Mouse (Mus musculus) limb, embryonic 15.5 days (tissue): ENCODE measurements around the gene Slc7a7. TPM values are rescaled to one million over a fixed set of nuclear protein-coding genes. Genes with fewer than 3 reads are reported as not detected.

Source experiments
- ATAC-seq: fragments of 200-750 bp; cut with Nextera tagmentation; 2 replicates; pipeline ENCODE4 v1.8.0; 2017; ENCODE audit warnings: low read depth, moderate TSS enrichment; ENCODE audit not compliant: insufficient number of reproducible peaks, low FRiP score, low TSS enrichment
- H3K27ac ChIP-seq: fragments of 300-500 bp; sonication (generic); 2 replicates; pipeline ENCODE4 v1.5.1; 2015; ENCODE audit warnings: moderate library complexity, mild to moderate bottlenecking, inconsistent platforms
- H3K27me3 ChIP-seq: fragments of 300-500 bp; sonication (generic); 2 replicates; pipeline ENCODE4 v1.6.1; 2015; ENCODE audit warnings: inconsistent platforms
- H3K36me3 ChIP-seq: fragments of 300-500 bp; sonication (generic); 2 replicates; pipeline ENCODE4 v1.6.1; 2015; ENCODE audit warnings: inconsistent platforms
- H3K4me1 ChIP-seq: fragments of 300-500 bp; sonication (generic); 2 replicates; pipeline ENCODE4 v1.6.1; 2015; ENCODE audit warnings: inconsistent platforms
- H3K4me2 ChIP-seq: fragments of 300-500 bp; sonication (generic); 2 replicates; pipeline ENCODE4 v1.6.1; 2015; ENCODE audit warnings: mild to moderate bottlenecking, inconsistent platforms
- H3K4me3 ChIP-seq: fragments of 300-500 bp; sonication (generic); 2 replicates; pipeline ENCODE4 v1.5.1; 2015; ENCODE audit warnings: mild to moderate bottlenecking, inconsistent platforms
- H3K9ac ChIP-seq: fragments of 300-500 bp; sonication (generic); 2 replicates; pipeline ENCODE4 v1.6.1; 2015; ENCODE audit warnings: inconsistent platforms
- H3K9me3 ChIP-seq: fragments of 300-500 bp; sonication (generic); 2 replicates; pipeline ENCODE4 v1.6.1; 2016; ENCODE audit warnings: inconsistent platforms
- WGBS: fragments of 180-500 bp; shearing (Covaris S2); methylation state at CpG from one replicate; pipeline ENCODE4 v1.1.7; 2015; 5-methylcytosine and 5-hydroxymethylcytosine counted together
- polyA plus RNA-seq: library from polyadenylated mRNA; unstranded; fragments of >200 nt; fragmentation: Nextera tagmentation; extraction: Ambion mirVana; gene quantifications from 2 replicates; pipeline ENCODE4 v1.2.1, GENCODE M21; 2015

The Slc7a7 gene
- polyA plus RNA-seq, 1 experiment from 2014 or later, result 5.8 TPM

DNA sequence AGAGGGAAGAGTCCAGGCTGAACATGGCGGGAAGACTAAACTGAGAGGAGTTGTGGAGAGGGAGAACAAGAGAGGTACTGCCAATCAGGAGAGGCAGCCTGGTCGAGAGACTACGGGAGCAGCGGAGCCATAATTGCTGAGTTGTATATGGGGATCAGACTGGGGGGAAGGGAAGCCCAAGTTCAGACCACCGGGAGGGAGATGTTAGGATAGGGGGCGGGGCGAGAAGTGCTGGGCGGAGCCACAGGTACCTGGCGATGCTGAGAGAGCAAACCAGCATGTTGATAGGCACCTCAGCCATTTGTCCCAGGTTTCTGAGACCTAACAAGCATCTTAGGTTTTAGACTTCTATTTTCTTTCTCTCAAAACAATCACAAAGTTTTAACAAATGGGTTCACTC, 88.4 kb downstream of the Slc7a7 start:
- Histone ChIP-seq H3K4me3 (no peak overlapping the region), H3K9ac (no peak overlapping the region), H3K9me3 (no peaks in the 10 kb centered on the region), H3K4me2 (no peak overlapping the region), H3K4me1 (no peaks in the 10 kb centered on the region), H3K27ac (no peak overlapping the region), H3K36me3 (no peaks in the 10 kb centered on the region), H3K27me3 (no peaks in the 10 kb centered on the region)
- no peak for ATAC-seq
- 41% methylated on average over 9 of the region's 9 CpGs for WGBS

DNA sequence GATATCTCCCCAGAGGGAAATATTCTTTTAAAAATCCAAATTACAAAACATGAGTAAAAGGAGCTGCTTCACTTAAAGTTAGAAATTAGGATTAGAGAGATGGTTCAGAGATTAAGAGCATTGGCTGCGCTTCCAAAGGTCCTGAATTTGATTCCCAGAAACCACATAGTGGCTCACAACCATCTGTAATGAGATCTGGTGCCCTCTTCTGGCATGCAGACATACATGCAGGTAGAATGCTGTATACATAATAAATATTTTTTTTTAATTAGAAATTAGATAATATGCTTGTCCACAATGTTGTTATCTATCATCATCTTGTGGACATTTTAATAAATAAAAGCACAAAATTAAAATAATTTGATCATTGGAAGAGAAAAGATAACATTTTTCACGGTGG, 89.0 kb downstream of the Slc7a7 start:
- H3K4me1 ChIP-seq, result no peaks in the 10 kb centered on the region
- no peaks in the 10 kb centered on the region for H3K9me3 ChIP-seq
- H3K9ac ChIP-seq, result no peak overlapping the region
- 76% methylated on average over 2 of the region's 2 CpGs for WGBS
- H3K27me3 ChIP-seq, result no peaks in the 10 kb centered on the region
- H3K4me3 ChIP-seq, result no peak overlapping the region
- no peaks in the 10 kb centered on the region for H3K36me3 ChIP-seq
- H3K27ac ChIP-seq, result no peak overlapping the region
- H3K4me2 ChIP-seq, result no peak overlapping the region
- no peak for ATAC-seq

DNA sequence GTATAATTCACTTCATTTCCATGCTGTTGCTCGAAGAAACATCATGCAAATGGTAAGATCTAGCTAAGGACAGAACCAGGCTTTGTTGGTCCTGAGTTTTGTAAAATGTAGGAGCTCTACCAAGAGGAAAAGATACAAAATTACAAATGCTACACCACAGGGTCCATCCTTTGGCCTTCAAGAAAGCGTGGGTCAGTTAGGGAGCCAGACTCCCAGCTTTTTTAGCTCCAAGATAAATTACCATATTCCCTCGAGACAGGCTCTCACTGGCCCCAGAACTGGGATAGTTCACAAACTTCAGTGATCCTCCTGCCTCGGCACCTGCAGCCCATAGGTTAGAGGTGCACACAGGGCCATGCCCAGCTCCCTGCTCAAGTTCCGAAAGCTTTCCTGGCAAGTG, 93.1 kb downstream of the Slc7a7 start:
- no peak overlapping the region for H3K9ac ChIP-seq

DNA sequence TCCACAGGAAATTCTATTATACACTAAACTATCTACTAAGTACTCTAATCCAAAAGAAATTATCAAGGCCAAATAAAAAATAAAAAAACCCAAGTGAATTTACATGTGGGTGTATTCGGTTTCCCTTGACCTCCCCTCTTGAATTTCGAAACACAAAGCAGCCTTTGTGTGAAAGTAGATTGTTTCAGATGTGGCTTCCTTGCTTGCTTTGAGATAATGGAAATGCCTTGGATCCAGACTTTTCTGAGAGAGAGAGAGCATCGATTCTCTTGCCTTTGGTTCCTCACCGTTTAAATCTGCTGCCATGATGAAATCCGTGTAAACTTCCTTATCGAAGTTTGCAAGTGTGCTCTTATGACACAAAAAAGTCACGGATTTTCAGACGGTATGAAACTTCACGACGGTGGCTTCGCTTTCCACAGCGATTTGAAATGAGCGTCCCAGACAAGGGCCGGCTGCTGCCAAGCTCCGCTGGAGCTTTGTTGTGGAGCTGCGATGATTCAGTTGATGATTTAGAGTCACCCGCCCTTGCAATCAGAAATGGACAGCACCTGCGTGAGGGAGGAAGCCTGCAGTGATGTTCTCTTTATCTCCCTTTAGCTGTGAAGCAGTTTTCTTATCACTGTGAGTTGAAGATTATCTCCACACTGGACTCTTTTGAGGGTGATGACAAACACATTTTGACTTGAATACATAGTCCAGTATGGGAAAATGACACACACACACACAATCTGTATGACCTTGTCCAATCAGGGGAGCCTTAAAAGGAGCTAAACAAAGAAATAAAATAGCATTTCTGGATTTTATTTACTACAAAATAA, 95.8 kb downstream of the Slc7a7 start:
- H3K27me3 ChIP-seq, result no peaks in the 10 kb centered on the region
- no peak overlapping the region for H3K9ac ChIP-seq
- no peak overlapping the region for H3K27ac ChIP-seq
- H3K4me1 ChIP-seq, result no peaks in the 10 kb centered on the region
- H3K4me3 ChIP-seq, result no peak overlapping the region
- H3K4me2 ChIP-seq, result no peak overlapping the region
- H3K9me3 ChIP-seq, result no peaks in the 10 kb centered on the region
- no peak for ATAC-seq
- 78% methylated on average over 18 of the region's 18 CpGs for WGBS
- H3K36me3 ChIP-seq, result no peaks in the 10 kb centered on the region

More for the DNA sequence above, 93.1 kb downstream of the Slc7a7 start:
- H3K9me3 ChIP-seq, result no peaks in the 10 kb centered on the region
- H3K4me3 ChIP-seq, result no peak overlapping the region
- no peak for ATAC-seq
- H3K27ac ChIP-seq, result no peak overlapping the region
- no peaks in the 10 kb centered on the region for H3K4me1 ChIP-seq
- 62% methylated on average over 5 of the region's 5 CpGs for WGBS
- no peak overlapping the region for H3K4me2 ChIP-seq
- H3K36me3 ChIP-seq, result no peaks in the 10 kb centered on the region
- no peaks in the 10 kb centered on the region for H3K27me3 ChIP-seq

Other genes with a start within 250 kb of the Slc7a7 start
- 384 and 403 TPM in 2 replicates for gene Dad1, start 163.7 kb downstream of the Slc7a7 start, polyA plus RNA-seq
- 56.4 and 56.7 TPM in 2 replicates for gene Abhd4, start 163.6 kb downstream of the Slc7a7 start, polyA plus RNA-seq
- gene Olfr49, start 132.8 kb downstream of the Slc7a7 start, polyA plus RNA-seq, result not detected in 2 replicates
- 36.1 and 37.7 TPM in 2 replicates for gene Oxa1l, start 56.9 kb downstream of the Slc7a7 start, polyA plus RNA-seq
- 196 and 218 TPM in 2 replicates for gene Mrpl52, start 9.1 kb upstream of the Slc7a7 start, polyA plus RNA-seq
- gene Mmp14, start 13.8 kb upstream of the Slc7a7 start, polyA plus RNA-seq, result 245 and 272 TPM in 2 replicates
- 42.8 and 46.4 TPM in 2 replicates for gene Lrp10, start 46.4 kb upstream of the Slc7a7 start, polyA plus RNA-seq
- 1.5 and 2.2 TPM in 2 replicates for gene Rem2, start 58.3 kb upstream of the Slc7a7 start, polyA plus RNA-seq
- 68.6 and 71.4 TPM in 2 replicates for gene Prmt5, start 99.7 kb upstream of the Slc7a7 start, polyA plus RNA-seq
- gene Haus4, start 136.8 kb upstream of the Slc7a7 start, polyA plus RNA-seq, result 52.6 and 53.0 TPM in 2 replicates
- gene Ajuba, start 159.8 kb upstream of the Slc7a7 start, polyA plus RNA-seq, result 50.7 and 52.7 TPM in 2 replicates
- gene 4931414P19Rik, start 188.2 kb upstream of the Slc7a7 start, polyA plus RNA-seq, result 5.8 and 6.1 TPM in 2 replicates
- 343 and 373 TPM in 2 replicates for gene Psmb5, start 200.2 kb upstream of the Slc7a7 start, polyA plus RNA-seq
- gene Psmb11, start 203.7 kb upstream of the Slc7a7 start, polyA plus RNA-seq, result not detected in 2 replicates
- 0.99 TPM in 1 of 2 replicates, not detected in the other for gene Gm17606, start 223.2 kb upstream of the Slc7a7 start, polyA plus RNA-seq
- 3.7 and 4.2 TPM in 2 replicates for gene Cdh24, start 223.6 kb upstream of the Slc7a7 start, polyA plus RNA-seq